ENCODE assay signal across 8 mouse cellular contexts in the genomic region with DNA sequence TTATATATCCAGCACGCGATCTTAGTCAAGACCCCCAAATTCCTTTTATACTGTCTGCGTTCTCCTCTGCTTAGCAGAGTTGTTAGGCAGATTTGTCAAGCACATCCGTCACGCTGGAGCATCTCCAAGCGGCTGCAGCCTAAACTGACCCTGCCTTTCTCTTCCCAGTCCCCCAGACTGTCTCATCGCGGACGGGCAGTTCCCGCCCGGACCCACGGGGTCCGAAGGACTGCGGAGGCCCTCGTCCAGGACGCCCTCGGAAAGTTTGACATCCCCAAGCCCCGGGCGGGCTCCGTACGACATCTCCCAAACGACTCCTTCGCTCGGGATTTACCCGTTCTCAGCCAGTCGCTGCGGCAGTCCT. TPM values are rescaled to one million over a fixed set of nuclear protein-coding genes. Genes with fewer than 3 reads are reported as not detected.
DNase-seq lines count a peak whose midpoint lies in the region; ATAC-seq and TF ChIP-seq lines count a peak whose summit lies in the region.

No protein-coding gene starts in this region.

- no peaks in the 10 kb centered on the region for H3K9me3 ChIP-seq in lung, embryonic 14.5 days (ENCODE audit: low read depth, low read length)
- H3K9me3 ChIP-seq in embryonic facial prominence, embryonic 13.5 days, result no peaks in the 10 kb centered on the region
- no peaks in the 10 kb centered on the region for H3K9me3 ChIP-seq in intestine, postnatal 0 days (ENCODE audit: control insufficient read depth)
- H3K9me3 ChIP-seq in neural tube, embryonic 14.5 days (ENCODE audit: control insufficient read depth, low read length), result no peaks in the 10 kb centered on the region

- H3K4me2 ChIP-seq in lung, embryonic 14.5 days, result peak overlapping the region; percentile 82
- H3K4me2 ChIP-seq in embryonic facial prominence, embryonic 13.5 days, result peak overlapping the region; percentile 86
- peak overlapping the region; percentile 95 for H3K4me2 ChIP-seq in intestine, postnatal 0 days (replicated peaks; ENCODE audit: low read depth)
- H3K4me2 ChIP-seq in neural tube, embryonic 14.5 days (ENCODE audit: low read depth, low read length), result peak overlapping the region; percentile 84

- peak overlapping the region; percentile 73 for H3K9ac ChIP-seq in lung, embryonic 14.5 days
- H3K9ac ChIP-seq in embryonic facial prominence, embryonic 13.5 days, result peak overlapping the region; percentile 81
- peak overlapping the region; percentile 69 for H3K9ac ChIP-seq in intestine, postnatal 0 days (ENCODE audit: low read depth, low read length)
- H3K9ac ChIP-seq in neural tube, embryonic 14.5 days (replicated peaks; ENCODE audit: low read depth, low read length), result peak overlapping the region; percentile 74

- peak overlapping the region; percentile 80 for H3K4me3 ChIP-seq in lung, embryonic 14.5 days (ENCODE audit: low read depth, low read length)
- peak overlapping the region; percentile 85 for H3K4me3 ChIP-seq in embryonic facial prominence, embryonic 13.5 days
- peak overlapping the region; percentile 89 for H3K4me3 ChIP-seq in intestine, postnatal 0 days (ENCODE audit: low read depth, low read length)
- H3K4me3 ChIP-seq in neural tube, embryonic 14.5 days (ENCODE audit: low read depth, low read length), result peak overlapping the region; percentile 77

- no peaks in the 10 kb centered on the region for H3K27me3 ChIP-seq in lung, embryonic 14.5 days (ENCODE audit: insufficient read depth, low read length)
- H3K27me3 ChIP-seq in embryonic facial prominence, embryonic 13.5 days, result no peaks in the 10 kb centered on the region
- H3K27me3 ChIP-seq in intestine, postnatal 0 days (replicated peaks; ENCODE audit: control insufficient read depth, insufficient read depth, low read length), result no peaks in the 10 kb centered on the region
- H3K27me3 ChIP-seq in neural tube, embryonic 14.5 days (ENCODE audit: control insufficient read depth, insufficient read depth, low read length), result no peaks in the 10 kb centered on the region

- no peak for DNase-seq in lung, embryonic 14.5 days
- DNase-seq in lung, postnatal 14 days, result no peak
- DNase-seq in layer of hippocampus, adult 8-10 months (ENCODE audit: low spot score in 2 of 2), result no peak
- no peak for DNase-seq in retina, postnatal 1 day
- no peak for DNase-seq in layer of hippocampus, adult 9-10 months (ENCODE audit: low spot score)

- no peaks in the 10 kb centered on the region for H3K4me1 ChIP-seq in lung, embryonic 14.5 days (ENCODE audit: insufficient read depth)
- peaks cover 4% of the 10 kb centered on the region for H3K4me1 ChIP-seq in embryonic facial prominence, embryonic 13.5 days
- no peaks in the 10 kb centered on the region for H3K4me1 ChIP-seq in intestine, postnatal 0 days (replicated peaks; ENCODE audit: control insufficient read depth, insufficient read depth, low read length)
- H3K4me1 ChIP-seq in neural tube, embryonic 14.5 days (ENCODE audit: control insufficient read depth, insufficient read depth, low read length), result peaks cover 11% of the 10 kb centered on the region

- H3K27ac ChIP-seq in lung, embryonic 14.5 days (ENCODE audit: low read depth), result peak overlapping the region; percentile 85
- peak overlapping the region; percentile 87 for H3K27ac ChIP-seq in embryonic facial prominence, embryonic 13.5 days
- H3K27ac ChIP-seq in intestine, postnatal 0 days (ENCODE audit: low read depth, low read length), result peak overlapping the region; percentile 75
- peak overlapping the region; percentile 60 for H3K27ac ChIP-seq in neural tube, embryonic 14.5 days (ENCODE audit: low read depth, low read length)

- no peak for TF ChIP-seq CTCF in lung, embryonic 14.5 days (IDR thresholded peaks at IDR 0.05; ENCODE audit: low read depth)
- no peak for TF ChIP-seq CTCF in intestine, postnatal 0 days (IDR thresholded peaks at IDR 0.05; ENCODE audit: low read depth)

- under 1% methylated on average over 27 of the region's 27 CpGs for WGBS in lung, embryonic 14.5 days
- under 1% methylated on average over 27 of the region's 27 CpGs for WGBS in embryonic facial prominence, embryonic 13.5 days
- under 1% methylated on average over 27 of the region's 27 CpGs for WGBS in intestine, postnatal 0 days
- under 1% methylated on average over 27 of the region's 27 CpGs for WGBS in neural tube, embryonic 14.5 days

- H3K36me3 ChIP-seq in lung, embryonic 14.5 days (ENCODE audit: insufficient read depth), result peaks cover 8% of the 10 kb centered on the region; the same call in 1 of the 2 replicates
- H3K36me3 ChIP-seq in embryonic facial prominence, embryonic 13.5 days, result no peaks in the 10 kb centered on the region
- H3K36me3 ChIP-seq in intestine, postnatal 0 days (ENCODE audit: control insufficient read depth, insufficient read depth), result no peaks in the 10 kb centered on the region
- no peaks in the 10 kb centered on the region for H3K36me3 ChIP-seq in neural tube, embryonic 14.5 days (ENCODE audit: control insufficient read depth, insufficient read depth, low read length)

- ATAC-seq in lung, embryonic 14.5 days (ENCODE audit: insufficient read depth), result peak; percentile 73
- ATAC-seq in embryonic facial prominence, embryonic 13.5 days (ENCODE audit: insufficient number of reproducible peaks, insufficient read depth, low FRiP score, low TSS enrichment, low read depth), result peak; percentile 54; the same call in 1 of the 2 replicates
- peak; percentile 39; the same call in 1 of the 2 replicates for ATAC-seq in intestine, postnatal 0 days
- peak; percentile 77 for ATAC-seq in neural tube, embryonic 14.5 days (ENCODE audit: low read depth)

RNA-seq across cellular contexts. Expression of gene Ncapg, which starts 0.5 kb away (rescaled TPM):
- polyA plus RNA-seq in lung, embryonic 14.5 days (2014; fragmentation: Nextera tagmentation; extraction: Ambion mirVana), result 83.0 and 86.6 TPM in 2 replicates
- polyA plus RNA-seq in embryonic facial prominence, embryonic 13.5 days (2015; fragmentation: Nextera tagmentation; extraction: Ambion mirVana), result 49.6 and 52.4 TPM in 2 replicates
- polyA plus RNA-seq in intestine, postnatal 0 days (2015; fragmentation: Nextera tagmentation; extraction: Ambion mirVana), result 9.3 and 10.4 TPM in 2 replicates
- polyA plus RNA-seq in neural tube, embryonic 14.5 days (2014; fragmentation: Nextera tagmentation; extraction: Ambion mirVana), result 3.5 and 5.4 TPM in 2 replicates
- total RNA-seq in layer of hippocampus, adult 8-10 months (2022), result 1 to 10 TPM in 1 of 4 experiments, under 1 TPM in 3; 0.29 to 1.2 (median 0.39) TPM

RNA-seq across cellular contexts. Expression of gene Fam184b, which starts 29.8 kb away (rescaled TPM):
- polyA plus RNA-seq in lung, embryonic 14.5 days (2014; fragmentation: Nextera tagmentation; extraction: Ambion mirVana), result 0.15 and 0.28 TPM in 2 replicates
- 0.85 and 1.1 TPM in 2 replicates for polyA plus RNA-seq in embryonic facial prominence, embryonic 13.5 days (2015; fragmentation: Nextera tagmentation; extraction: Ambion mirVana)
- polyA plus RNA-seq in intestine, postnatal 0 days (2015; fragmentation: Nextera tagmentation; extraction: Ambion mirVana), result 1.4 and 1.5 TPM in 2 replicates
- polyA plus RNA-seq in neural tube, embryonic 14.5 days (2014; fragmentation: Nextera tagmentation; extraction: Ambion mirVana), result 9.5 and 9.6 TPM in 2 replicates
- 1 to 10 TPM; 5.4 to 9.0 (median 6.5) TPM for total RNA-seq in layer of hippocampus, adult 8-10 months (2022)
